Comparison of ENCODE assay signal across 20 mouse cellular contexts in genomic region chr6:24301146-24301545, GRCm38 (mm10).
DNase-seq lines count a peak whose midpoint lies in the region; ATAC-seq and TF ChIP-seq lines count a peak whose summit lies in the region.
"Had no signal": no experiment of that assay in that cellular context is flagged by ENCODE, and none has a peak within 500 bp of the region (broad histone marks: within the 10 kb centered on the region; RNA-seq: fewer than 3 reads in every experiment).

No protein-coding gene starts in this region.

- WGBS in kidney, adult 2 months, result 79% methylated on average over 2 of the region's 2 CpGs
- WGBS in liver, adult 2 months, result 56% methylated on average over 2 of the region's 2 CpGs
- 58% methylated on average over 2 of the region's 2 CpGs for WGBS in liver, embryonic 12.5 days (ENCODE audit: insufficient replicate concordance)
- WGBS in hindbrain, postnatal 0 days, result 53% methylated on average over 2 of the region's 2 CpGs
- WGBS in hindbrain, embryonic 16.5 days, result 77% methylated on average over 2 of the region's 2 CpGs

- H3K27ac ChIP-seq in kidney, adult 2 months (ENCODE audit: insufficient read depth, low read depth, low read length), result peak overlapping the region; percentile 56
- peak overlapping the region; percentile 79 for H3K27ac ChIP-seq in liver, adult 2 months (replicated peaks; ENCODE audit: insufficient read depth, low read depth, low read length)
- H3K27ac ChIP-seq in liver, embryonic 12.5 days, result no peak overlapping the region
- no peak overlapping the region for H3K27ac ChIP-seq in hindbrain, postnatal 0 days
- no peak overlapping the region for H3K27ac ChIP-seq in hindbrain, embryonic 16.5 days (ENCODE audit: low read depth, low read length)

- no peak for TF ChIP-seq POLR2A in kidney, adult 2 months (IDR thresholded peaks at IDR 0.05; ENCODE audit: low read depth, low read length)
- no peak for TF ChIP-seq POLR2A in liver, adult 2 months (IDR thresholded peaks at IDR 0.05; ENCODE audit: extremely low read depth, insufficient read depth, low read length)

- no peaks in the 10 kb centered on the region for H3K9me3 ChIP-seq in liver, embryonic 12.5 days (replicated peaks)
- no peaks in the 10 kb centered on the region for H3K9me3 ChIP-seq in hindbrain, postnatal 0 days (ENCODE audit: low read length)
- no peaks in the 10 kb centered on the region for H3K9me3 ChIP-seq in hindbrain, embryonic 16.5 days (ENCODE audit: control insufficient read depth, low read length)
- H3K9me3 ChIP-seq: G1E had no signal

- TF ChIP-seq CTCF in kidney, adult 2 months (conservative IDR thresholded peaks at IDR 0.05; ENCODE audit: insufficient read depth, insufficient read length, low read depth, low read length), result no peak
- no peak for TF ChIP-seq CTCF in liver, adult 2 months (IDR thresholded peaks at IDR 0.05; ENCODE audit: low read depth, low read length)
- no peak for TF ChIP-seq CTCF in hindbrain, postnatal 0 days (IDR thresholded peaks at IDR 0.05; ENCODE audit: low read depth)

- H3K36me3 ChIP-seq in kidney, adult 2 months (ENCODE audit: control insufficient read depth, insufficient read depth, low read length), result no peaks in the 10 kb centered on the region
- no peaks in the 10 kb centered on the region for H3K36me3 ChIP-seq in liver, adult 2 months (ENCODE audit: control insufficient read depth, insufficient read depth, low read length)
- no peaks in the 10 kb centered on the region for H3K36me3 ChIP-seq in liver, embryonic 12.5 days
- H3K36me3 ChIP-seq in hindbrain, postnatal 0 days (ENCODE audit: insufficient read depth, low read length), result no peaks in the 10 kb centered on the region
- no peaks in the 10 kb centered on the region for H3K36me3 ChIP-seq in hindbrain, embryonic 16.5 days (ENCODE audit: control insufficient read depth, insufficient read depth, low read length)
- H3K36me3 ChIP-seq: G1E had no signal

- H3K79me2 ChIP-seq in liver, adult 2 months (ENCODE audit: control insufficient read depth, insufficient read depth, low read length), result no peaks in the 10 kb centered on the region

- no peak overlapping the region for H3K9ac ChIP-seq in liver, adult 2 months (ENCODE audit: low read depth, low read length)
- H3K9ac ChIP-seq in liver, embryonic 12.5 days, result no peak overlapping the region
- H3K9ac ChIP-seq in hindbrain, postnatal 0 days (replicated peaks; ENCODE audit: low read length), result no peak overlapping the region
- no peak overlapping the region for H3K9ac ChIP-seq in hindbrain, embryonic 16.5 days (ENCODE audit: low read depth, low read length)

- H3K4me1 ChIP-seq in kidney, adult 2 months (ENCODE audit: control insufficient read depth, insufficient read depth, low read length), result no peaks in the 10 kb centered on the region; the same call in 1 of the 2 replicates
- H3K4me1 ChIP-seq in liver, adult 2 months (ENCODE audit: control insufficient read depth, insufficient read depth, low read length), result peaks cover 6% of the 10 kb centered on the region; the same call in 1 of the 2 replicates
- H3K4me1 ChIP-seq in liver, embryonic 12.5 days, result no peaks in the 10 kb centered on the region
- H3K4me1 ChIP-seq in hindbrain, postnatal 0 days (ENCODE audit: insufficient read depth, low read length), result no peaks in the 10 kb centered on the region
- no peaks in the 10 kb centered on the region for H3K4me1 ChIP-seq in hindbrain, embryonic 16.5 days (ENCODE audit: control insufficient read depth, insufficient read depth, low read depth, low read length)

- H3K4me3 ChIP-seq in kidney, adult 2 months (ENCODE audit: insufficient read depth, low read depth, low read length), result no peak overlapping the region
- H3K4me3 ChIP-seq in liver, adult 2 months (ENCODE audit: insufficient read depth, low read depth, low read length), result no peak overlapping the region
- no peak overlapping the region for H3K4me3 ChIP-seq in liver, embryonic 12.5 days
- H3K4me3 ChIP-seq in hindbrain, postnatal 0 days (ENCODE audit: low read length), result no peak overlapping the region
- no peak overlapping the region for H3K4me3 ChIP-seq in hindbrain, embryonic 16.5 days (ENCODE audit: low read length)

- no peak for DNase-seq in kidney, adult 2 months
- no peak for DNase-seq in kidney, adult 18-20 months
- DNase-seq in liver, adult 2 months (ENCODE audit: extremely low read depth, low read depth, low spot score), result peak; percentile 55
- DNase-seq in retina, embryonic 14.5 days (ENCODE audit: low spot score), result peak; percentile 34
- peak; percentile 56 for DNase-seq in retina, postnatal 1 day
- no peak for DNase-seq in hindbrain, postnatal 0 days (ENCODE audit: low spot score)
- DNase-seq: adrenal gland, adult 8-10 months; adrenal gland, postnatal 10 days; adrenal gland, postnatal 14 days; adrenal gland, postnatal 25 days; adrenal gland, postnatal 36 days; B cell, adult 2 months; cerebellum, adult 11 months; cerebellum, adult 11-12 months had no signal

- H3K4me2 ChIP-seq in liver, embryonic 12.5 days, result no peak overlapping the region
- no peak overlapping the region for H3K4me2 ChIP-seq in hindbrain, postnatal 0 days (ENCODE audit: low read depth, low read length)
- no peak overlapping the region for H3K4me2 ChIP-seq in hindbrain, embryonic 16.5 days (ENCODE audit: low read length)

- ATAC-seq in liver, embryonic 12.5 days, result no peak
- ATAC-seq in hindbrain, postnatal 0 days, result no peak
- no peak for ATAC-seq in hindbrain, embryonic 16.5 days
- ATAC-seq: activated CD4-positive, CD25-positive, alpha-beta regulatory T cell, adult 4 months; CD4-positive, CD25-positive, alpha-beta regulatory T cell, adult 4 months had no signal

- H3K27me3 ChIP-seq in kidney, adult 2 months (replicated peaks; ENCODE audit: control insufficient read depth, insufficient read depth, low read length), result no peaks in the 10 kb centered on the region
- H3K27me3 ChIP-seq in liver, adult 2 months (ENCODE audit: control insufficient read depth, insufficient read depth, low read length), result no peaks in the 10 kb centered on the region
- H3K27me3 ChIP-seq in liver, embryonic 12.5 days (replicated peaks), result no peaks in the 10 kb centered on the region
- no peaks in the 10 kb centered on the region for H3K27me3 ChIP-seq in hindbrain, postnatal 0 days (ENCODE audit: insufficient read depth, low read length)
- H3K27me3 ChIP-seq in hindbrain, embryonic 16.5 days (replicated peaks; ENCODE audit: control insufficient read depth, insufficient read depth, low read length), result no peaks in the 10 kb centered on the region
- H3K27me3 ChIP-seq: CH12.LX had no signal

Comparison
In these comparisons a context has a peak if more than half of its experiments do, and no peak if none do; other contexts are left out.
1. H3K27ac ChIP-seq: peak in kidney, adult 2 months (single experiment) and liver, adult 2 months (single experiment); none in liver, embryonic 12.5 days (single experiment), hindbrain, postnatal 0 days (single experiment) and hindbrain, embryonic 16.5 days (single experiment).
2. DNase-seq: peak in liver, adult 2 months (single experiment), retina, embryonic 14.5 days (single experiment) and retina, postnatal 1 day (single experiment); none in kidney, adult 2 months (single experiment), kidney, adult 18-20 months (single experiment) and hindbrain, postnatal 0 days (single experiment).